Mouse (Mus musculus) bone marrow macrophage, adult 2 months (primary cell): Measurements from ENCODE around the gene Tex50.

Source experiments
- CTCF ChIP-seq: IDR thresholded peaks from 2 replicates; pipeline ENCODE4 v1.5.1; 2012; ENCODE audit warnings: low read depth, mild to moderate bottlenecking, low read length, moderate library complexity
- POLR2A ChIP-seq: IDR thresholded peaks from 2 replicates; pipeline ENCODE4 v1.6.1; 2012; ENCODE audit warnings: mild to moderate bottlenecking, low read depth, low read length, borderline replicate concordance

- TF ChIP-seq CTCF (no peak), POLR2A (no peak)
These were observed 11.2 kb downstream of the Tex50 start for GRCm38 (mm10) chr1:161147888-161148287.
